Mouse (Mus musculus) heart, embryonic 12.5 days (tissue): ENCODE measurements around the gene Gm17662. TPM values are rescaled to one million over a fixed set of nuclear protein-coding genes. Genes with fewer than 3 reads are reported as not detected.

Experiments used
- ATAC-seq: fragments of 200-750 bp; cut with Nextera tagmentation; 2 replicates; pipeline ENCODE4 v1.8.0; 2017; ENCODE audit warnings: moderate TSS enrichment, moderate library complexity; ENCODE audit not compliant: insufficient number of reproducible peaks, low FRiP score
- H3K27ac ChIP-seq: fragments of 300-500 bp; sonication (generic); 2 replicates; pipeline ENCODE4 v1.5.1; 2016; ENCODE audit warnings: mild to moderate bottlenecking, moderate library complexity; ENCODE audit not compliant: poor library complexity, severe bottlenecking
- H3K27me3 ChIP-seq: fragments of 300-500 bp; sonication (generic); replicated peaks from 2 replicates; pipeline ENCODE4 v1.6.1; 2016; ENCODE audit warnings: mild to moderate bottlenecking, moderate library complexity
- H3K36me3 ChIP-seq: fragments of 300-500 bp; sonication (generic); 2 replicates; pipeline ENCODE4 v1.6.1; 2016; ENCODE audit warnings: mild to moderate bottlenecking, moderate library complexity
- H3K4me1 ChIP-seq: fragments of 300-500 bp; sonication (generic); replicated peaks from 2 replicates; pipeline ENCODE4 v1.6.1; 2016; ENCODE audit warnings: mild to moderate bottlenecking
- H3K4me2 ChIP-seq: fragments of 300-500 bp; sonication (generic); 2 replicates; pipeline ENCODE4 v1.6.1; 2016; ENCODE audit warnings: mild to moderate bottlenecking, moderate library complexity
- H3K4me3 ChIP-seq: fragments of 300-500 bp; sonication (generic); 2 replicates; pipeline ENCODE4 v1.5.1; 2016; ENCODE audit warnings: mild to moderate bottlenecking
- H3K9ac ChIP-seq: fragments of 300-500 bp; sonication (generic); 2 replicates; pipeline ENCODE4 v1.6.1; 2016; ENCODE audit warnings: mild to moderate bottlenecking, moderate library complexity
- H3K9me3 ChIP-seq: fragments of 300-500 bp; sonication (generic); replicated peaks from 2 replicates; pipeline ENCODE4 v1.6.1; 2016; ENCODE audit warnings: mild to moderate bottlenecking, moderate library complexity
- WGBS: fragments of 180-500 bp; shearing (Covaris S2); methylation state at CpG from one replicate; pipeline ENCODE4 v1.1.7; 2016; 5-methylcytosine and 5-hydroxymethylcytosine counted together
- polyA plus RNA-seq: library from polyadenylated mRNA; unstranded; fragments of >200 nt; fragmentation: Nextera tagmentation; extraction: Ambion mirVana; gene quantifications from 2 replicates; pipeline ENCODE4 v1.2.1, GENCODE M21; 2016

Gene Gm17662
- polyA plus RNA-seq, 1 experiment from 2014 or later, result not detected

DNA sequence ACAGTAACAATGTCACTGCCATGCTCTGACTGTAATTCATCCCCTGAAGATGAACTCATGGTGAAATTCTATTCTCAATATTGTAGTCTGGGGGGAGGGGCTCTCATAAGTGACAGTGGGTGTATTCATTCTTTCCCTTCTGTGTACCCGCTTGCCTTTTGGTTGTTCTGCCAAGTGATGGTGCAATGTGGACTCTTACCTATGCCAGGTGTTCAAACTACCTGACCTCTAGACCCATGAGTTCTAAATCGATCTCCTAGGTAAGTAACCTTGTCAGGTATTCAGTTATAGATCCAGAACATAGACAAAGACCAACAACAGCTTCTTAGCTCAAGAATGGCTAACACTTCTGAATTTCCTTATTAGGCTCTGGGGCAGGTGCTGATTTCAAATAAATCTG lies 18.8 kb upstream of the Gm17662 start:
- Histone ChIP-seq H3K9ac (no peak overlapping the region), H3K27me3 (0 out of 2 replicates have a peak, but pooled peaks cover 3% of the 10 kb centered on the region), H3K4me2 (no peak overlapping the region), H3K36me3 (no peaks in the 10 kb centered on the region), H3K4me3 (no peak overlapping the region), H3K4me1 (no peaks in the 10 kb centered on the region), H3K9me3 (no peaks in the 10 kb centered on the region), H3K27ac (no peak overlapping the region)
- 76% methylated on average over 2 of the region's 2 CpGs for WGBS
- ATAC-seq, result no peak

DNA sequence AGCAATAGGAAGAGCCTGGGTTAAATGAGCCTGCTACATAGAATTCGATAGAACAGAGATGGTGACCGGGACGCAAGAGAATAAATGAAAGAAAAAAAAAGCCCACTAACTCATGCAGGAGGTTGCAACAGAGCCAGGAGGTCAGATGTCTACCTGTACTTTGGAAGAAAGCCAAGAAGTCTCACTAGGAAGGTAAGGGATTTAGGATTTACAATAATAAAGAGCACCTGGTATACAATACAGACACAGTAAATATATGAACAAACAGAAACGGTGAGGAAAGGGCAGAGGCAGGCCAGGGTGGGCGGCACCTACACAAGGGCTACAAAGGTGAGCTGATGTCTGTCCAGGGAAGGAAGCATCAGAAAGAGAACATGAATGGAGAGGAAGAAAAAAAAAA lies 14.9 kb upstream of the Gm17662 start:
- H3K4me1 ChIP-seq, result no peaks in the 10 kb centered on the region
- H3K9ac ChIP-seq, result no peak overlapping the region
- H3K27me3 ChIP-seq, result no peaks in the 10 kb centered on the region
- 84% methylated on average over 5 of the region's 5 CpGs for WGBS
- no peak overlapping the region for H3K4me3 ChIP-seq
- H3K27ac ChIP-seq, result no peak overlapping the region
- H3K4me2 ChIP-seq, result no peak overlapping the region
- H3K9me3 ChIP-seq, result no peaks in the 10 kb centered on the region
- ATAC-seq, result no peak
- no peaks in the 10 kb centered on the region for H3K36me3 ChIP-seq

DNA sequence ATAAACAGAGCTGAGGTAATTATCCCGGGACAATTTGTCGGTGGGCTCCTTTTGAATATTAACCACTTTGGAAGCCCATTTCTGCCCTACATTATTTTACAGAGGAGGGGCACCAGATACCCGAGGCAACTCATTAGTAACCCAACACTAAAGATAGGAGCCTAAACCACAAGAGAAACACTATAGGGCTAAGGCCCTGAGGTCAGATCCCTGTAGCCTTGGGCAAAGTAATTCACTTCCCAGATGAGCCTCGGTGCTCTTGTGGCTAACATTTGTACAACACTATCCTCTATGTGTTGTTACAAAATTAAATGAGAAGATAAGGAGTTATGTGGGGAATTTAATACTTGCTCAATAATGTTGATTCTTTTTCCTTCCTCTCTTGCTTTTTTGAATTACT lies 13.6 kb upstream of the Gm17662 start:
- H3K27me3 ChIP-seq, result no peaks in the 10 kb centered on the region
- no peak overlapping the region for H3K4me3 ChIP-seq
- 69% methylated on average over 4 of the region's 4 CpGs for WGBS
- H3K9ac ChIP-seq, result no peak overlapping the region
- no peak overlapping the region for H3K4me2 ChIP-seq
- ATAC-seq, result no peak
- no peaks in the 10 kb centered on the region for H3K9me3 ChIP-seq
- no peak overlapping the region for H3K27ac ChIP-seq
- H3K36me3 ChIP-seq, result no peaks in the 10 kb centered on the region
- H3K4me1 ChIP-seq, result no peaks in the 10 kb centered on the region

DNA sequence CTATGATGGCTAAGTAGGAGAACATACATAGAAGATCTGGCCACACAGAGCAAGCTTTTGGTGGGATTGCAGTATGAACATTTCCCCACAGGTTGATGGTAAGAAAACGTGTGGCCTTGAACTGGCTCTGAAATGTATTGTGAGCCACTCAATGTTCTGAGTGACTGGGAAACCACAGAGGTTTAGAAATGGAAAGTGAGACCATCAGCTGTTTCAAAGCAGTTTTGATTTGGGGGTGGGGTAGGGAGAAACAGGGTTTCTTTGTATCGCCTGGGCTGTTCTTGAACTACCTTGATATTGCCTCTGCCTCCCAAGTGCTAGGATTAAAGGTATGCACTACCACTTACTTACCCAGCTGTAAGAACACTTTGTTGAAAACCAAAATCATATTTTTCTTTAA lies 1.9 kb upstream of the Gm17662 start:
- Histone ChIP-seq H3K4me2 (no peak overlapping the region), H3K27ac (no peak overlapping the region), H3K36me3 (no peaks in the 10 kb centered on the region), H3K4me1 (no peaks in the 10 kb centered on the region), H3K27me3 (no peaks in the 10 kb centered on the region), H3K4me3 (no peak overlapping the region), H3K9ac (no peak overlapping the region), H3K9me3 (no peaks in the 10 kb centered on the region)
- 76% methylated on average over 2 of the region's 2 CpGs for WGBS
- ATAC-seq, result no peak

DNA sequence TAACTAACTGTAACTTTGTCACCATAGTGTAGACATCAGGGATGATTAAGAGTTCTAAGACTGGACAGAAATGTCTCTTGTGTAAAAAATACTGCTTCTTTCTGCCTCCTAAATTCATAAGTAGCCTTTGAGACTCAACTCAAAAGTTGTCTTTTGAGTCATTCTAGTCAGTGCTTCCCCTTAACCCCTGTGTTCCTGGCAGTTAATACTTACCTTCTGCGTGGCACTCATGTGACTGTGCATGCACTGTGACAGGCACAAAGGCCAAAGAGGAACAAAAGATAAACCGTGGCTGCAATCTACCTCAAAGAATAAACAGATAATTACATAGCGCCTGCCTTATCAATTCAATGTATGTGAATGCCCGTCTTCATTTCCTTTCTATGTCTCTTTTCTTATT lies 694 bp downstream of the Gm17662 start:
- no peaks in the 10 kb centered on the region for H3K9me3 ChIP-seq
- no peak overlapping the region for H3K27ac ChIP-seq
- 67% methylated on average over 4 of the region's 4 CpGs for WGBS
- no peak overlapping the region for H3K4me2 ChIP-seq
- H3K9ac ChIP-seq, result no peak overlapping the region
- no peaks in the 10 kb centered on the region for H3K36me3 ChIP-seq
- ATAC-seq, result no peak
- H3K4me3 ChIP-seq, result no peak overlapping the region
- no peaks in the 10 kb centered on the region for H3K27me3 ChIP-seq
- H3K4me1 ChIP-seq, result no peaks in the 10 kb centered on the region

DNA sequence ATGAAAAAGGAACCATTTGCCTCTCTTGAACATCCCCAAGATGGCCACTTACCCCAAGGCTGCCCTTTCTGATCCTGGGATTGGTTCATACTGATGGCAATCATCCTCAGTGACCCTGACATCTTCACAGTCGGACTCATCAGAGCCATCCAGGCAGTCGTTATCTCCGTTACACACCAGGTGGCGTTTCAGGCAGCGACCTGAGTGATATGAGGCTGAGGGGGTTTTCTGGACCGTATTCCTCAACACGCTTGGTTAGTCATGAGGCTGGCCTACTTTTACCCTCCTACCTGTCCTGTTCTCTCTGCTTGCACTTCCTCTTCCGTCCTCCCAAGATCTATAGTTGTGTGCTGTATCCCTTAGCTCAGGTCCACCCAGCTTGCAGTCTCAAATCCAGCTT lies 4.1 kb downstream of the Gm17662 start:
- 77% methylated on average over 8 of the region's 8 CpGs for WGBS
- Histone ChIP-seq H3K36me3 (no peaks in the 10 kb centered on the region), H3K4me2 (no peak overlapping the region), H3K27me3 (no peaks in the 10 kb centered on the region), H3K9ac (no peak overlapping the region), H3K9me3 (no peaks in the 10 kb centered on the region), H3K4me1 (no peaks in the 10 kb centered on the region), H3K4me3 (no peak overlapping the region), H3K27ac (no peak overlapping the region)
- no peak for ATAC-seq

DNA sequence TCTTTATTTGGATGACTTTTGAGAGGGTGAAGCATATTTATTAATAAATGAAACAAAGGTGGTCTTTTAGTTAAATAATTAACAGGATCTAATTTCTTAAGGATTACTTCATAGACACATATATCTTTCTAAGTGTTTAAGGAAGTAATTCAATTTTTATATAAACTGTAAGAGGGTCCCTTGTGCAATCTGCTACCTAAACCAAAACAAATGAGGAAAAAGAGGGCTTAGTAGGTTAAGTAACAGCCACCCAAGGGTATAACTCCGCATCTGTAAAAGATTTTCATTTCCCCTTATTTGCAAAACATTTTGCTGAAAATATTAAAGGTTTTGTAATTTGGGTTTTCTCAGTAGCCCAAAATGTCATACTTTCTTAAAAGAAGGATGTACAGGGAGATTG lies 7.3 kb downstream of the Gm17662 start:
- no peaks in the 10 kb centered on the region for H3K27me3 ChIP-seq
- ATAC-seq, result no peak
- no peaks in the 10 kb centered on the region for H3K36me3 ChIP-seq
- H3K9ac ChIP-seq, result no peak overlapping the region
- no peak overlapping the region for H3K4me3 ChIP-seq
- 0 out of 2 replicates have a peak, but pooled peaks cover 4% of the 10 kb centered on the region for H3K4me1 ChIP-seq
- no peak overlapping the region for H3K4me2 ChIP-seq
- 85% methylated on average over 1 of the region's 1 CpGs for WGBS
- no peaks in the 10 kb centered on the region for H3K9me3 ChIP-seq
- H3K27ac ChIP-seq, result no peak overlapping the region

DNA sequence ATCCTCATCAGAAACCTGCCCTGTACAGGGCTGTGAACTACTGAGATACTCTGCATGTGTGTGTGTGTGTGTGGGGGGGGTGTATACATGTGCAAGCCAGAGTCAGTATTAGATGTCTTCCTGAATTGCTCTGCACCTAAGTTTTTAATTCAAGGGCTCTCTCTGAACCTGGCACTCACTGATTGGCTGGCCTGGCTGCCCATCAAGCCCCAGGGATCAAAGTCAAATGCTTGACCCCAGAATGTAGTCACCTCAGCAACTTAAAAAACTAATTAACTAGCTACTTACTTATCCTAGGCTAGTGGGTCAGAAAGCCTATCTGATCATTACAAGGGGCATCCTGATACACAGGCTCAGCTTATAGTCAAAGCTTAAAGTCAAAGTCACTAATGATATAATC lies 12.5 kb downstream of the Gm17662 start:
- ATAC-seq, result no peak
- Histone ChIP-seq H3K4me1 (0 out of 2 replicates have a peak, but pooled peaks cover 5% of the 10 kb centered on the region), H3K4me3 (no peak overlapping the region)

DNA sequence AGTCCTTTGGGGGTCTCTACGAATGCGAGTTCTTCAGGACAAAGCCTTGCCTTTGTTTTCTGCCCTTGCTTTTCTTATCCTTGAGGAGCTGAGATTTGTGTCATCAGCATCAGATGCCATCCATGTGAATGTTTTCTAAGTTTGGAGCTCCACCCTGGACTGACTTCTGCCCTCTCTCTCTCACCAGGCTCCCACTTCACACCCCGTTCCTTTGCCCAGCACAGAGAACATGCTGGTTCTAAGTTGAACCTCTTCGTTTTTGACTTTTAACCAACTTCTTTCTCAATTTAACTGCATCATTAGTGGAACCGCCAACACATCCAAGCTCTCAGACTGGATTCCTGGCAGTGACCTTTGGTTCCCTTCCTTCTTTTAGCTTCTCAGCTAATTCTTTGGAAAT lies 13.1 kb downstream of the Gm17662 start:
- no peak for ATAC-seq
- no peak overlapping the region for H3K4me2 ChIP-seq
- 85% methylated on average over 5 of the region's 5 CpGs for WGBS
- H3K9ac ChIP-seq, result no peak overlapping the region
- H3K36me3 ChIP-seq, result no peaks in the 10 kb centered on the region
- H3K27me3 ChIP-seq, result no peaks in the 10 kb centered on the region
- no peaks in the 10 kb centered on the region for H3K9me3 ChIP-seq
- no peak overlapping the region for H3K27ac ChIP-seq
- no peak overlapping the region for H3K4me3 ChIP-seq
- 0 out of 2 replicates have a peak, but pooled peaks cover 5% of the 10 kb centered on the region for H3K4me1 ChIP-seq

More for the DNA sequence above, 12.5 kb downstream of the Gm17662 start:
- Histone ChIP-seq H3K27me3 (no peaks in the 10 kb centered on the region), H3K36me3 (no peaks in the 10 kb centered on the region), H3K9me3 (no peaks in the 10 kb centered on the region), H3K27ac (no peak overlapping the region), H3K9ac (no peak overlapping the region), H3K4me2 (no peak overlapping the region)

DNA sequence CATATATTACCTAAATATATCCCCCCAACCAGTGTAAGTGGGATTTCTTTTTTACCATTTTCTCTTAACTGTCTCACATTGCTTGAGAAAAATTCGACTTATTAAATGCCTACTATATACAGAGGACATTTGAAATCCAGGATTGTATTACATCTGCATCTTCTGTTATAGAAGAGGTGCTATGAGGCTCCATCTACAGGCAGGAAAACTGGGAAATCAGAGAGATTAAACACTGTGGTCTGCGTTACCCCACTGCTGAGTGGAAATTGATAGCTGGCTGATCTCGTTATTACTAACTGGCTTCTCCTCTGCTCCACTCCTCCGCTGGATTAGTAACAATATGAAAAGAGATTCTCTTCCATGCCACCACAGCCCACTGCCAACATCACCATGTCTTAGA lies 18.7 kb downstream of the Gm17662 start:
- no peaks in the 10 kb centered on the region for H3K9me3 ChIP-seq
- no peak for ATAC-seq
- no peak overlapping the region for H3K4me2 ChIP-seq
- H3K4me3 ChIP-seq, result no peak overlapping the region
- no peaks in the 10 kb centered on the region for H3K4me1 ChIP-seq
- no peak overlapping the region for H3K27ac ChIP-seq
- no peaks in the 10 kb centered on the region for H3K36me3 ChIP-seq
- WGBS, result 66% methylated on average over 4 of the region's 4 CpGs
- H3K27me3 ChIP-seq, result no peaks in the 10 kb centered on the region
- no peak overlapping the region for H3K9ac ChIP-seq

DNA sequence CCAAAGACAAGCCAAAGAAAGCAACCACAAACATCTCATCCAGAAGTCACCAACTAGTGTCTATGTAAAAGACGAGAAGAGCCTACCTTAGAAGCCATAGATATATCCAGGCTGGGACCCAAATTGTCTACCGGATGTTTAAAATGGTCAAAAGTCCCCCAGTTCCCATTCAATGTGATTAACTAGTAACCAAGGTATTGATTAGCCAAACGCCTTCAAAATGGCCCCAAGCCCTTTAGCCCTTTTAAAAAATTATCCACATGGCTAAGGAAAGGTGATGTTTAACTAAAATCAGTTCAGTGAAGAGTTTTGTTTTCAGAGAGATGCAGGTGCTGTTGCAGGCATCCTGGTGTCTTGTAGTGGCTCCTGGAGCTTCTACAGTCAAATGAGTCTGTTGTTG lies 19.2 kb downstream of the Gm17662 start, which contains the start of gene C8a:
C8a (minus strand) TSS at position 76 of the 400 bp plus-strand sequence.
- H3K4me1 ChIP-seq, result no peaks in the 10 kb centered on the region
- H3K9me3 ChIP-seq, result no peaks in the 10 kb centered on the region
- WGBS, result 77% methylated on average over 3 of the region's 3 CpGs
- H3K27me3 ChIP-seq, result no peaks in the 10 kb centered on the region
- H3K27ac ChIP-seq, result no peak within 1 kb of the TSS
- no peak within 1 kb of the TSS for H3K4me2 ChIP-seq
- H3K9ac ChIP-seq, result no peak within 1 kb of the TSS
- H3K36me3 ChIP-seq, result no peaks in the 10 kb centered on the region
- no peak for ATAC-seq
- H3K4me3 ChIP-seq, result no peak within 1 kb of the TSS

DNA sequence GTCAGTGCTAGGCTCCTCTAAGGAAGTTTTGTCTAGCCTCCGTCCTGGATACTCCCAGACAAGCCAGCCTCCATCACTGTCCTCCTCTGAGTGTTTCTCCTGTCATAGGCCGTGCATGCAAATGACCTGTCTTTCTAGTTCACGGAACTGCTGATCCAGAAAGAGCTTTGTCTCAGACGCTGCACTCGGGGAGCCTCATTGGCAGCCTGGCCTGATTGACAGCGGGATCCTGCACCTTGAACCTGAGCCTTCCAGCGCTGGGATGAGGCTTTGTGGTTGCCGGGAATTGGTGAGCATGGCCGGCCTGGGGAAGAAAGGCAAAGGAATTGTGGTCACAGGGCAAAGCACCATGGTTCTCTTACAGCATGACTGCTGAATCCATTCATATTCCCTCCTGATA lies 30.4 kb downstream of the Gm17662 start:
- no peak overlapping the region for H3K4me2 ChIP-seq
- no peak overlapping the region for H3K4me3 ChIP-seq
- no peak overlapping the region for H3K27ac ChIP-seq
- peaks cover 15% of the 10 kb centered on the region for H3K27me3 ChIP-seq
- no peaks in the 10 kb centered on the region for H3K9me3 ChIP-seq
- H3K9ac ChIP-seq, result no peak overlapping the region
- no peaks in the 10 kb centered on the region for H3K36me3 ChIP-seq
- peaks cover 20% of the 10 kb centered on the region; the same call in 1 of the 2 replicates for H3K4me1 ChIP-seq
- WGBS, result 81% methylated on average over 9 of the region's 9 CpGs
- no peak for ATAC-seq
